Mouse (Mus musculus) ES-Bruce4 (cell line): ENCODE results near the gene Tra2b.
"Not testable (repeated sequence)": the region's sequence is repeated elsewhere in the genome, so short reads cannot be mapped to it uniquely, and the experiment has no call there.

ENCODE experiments used
- CTCF ChIP-seq: IDR thresholded peaks from one replicate; pipeline ENCODE4 v1.8.1; 2011; ENCODE audit warnings: low read depth, low read length
- EP300 ChIP-seq: IDR thresholded peaks from 2 replicates; pipeline ENCODE4 v1.6.1; 2011; ENCODE audit warnings: low read depth, low read length; ENCODE audit not compliant: insufficient read depth
- POLR2A ChIP-seq: IDR thresholded peaks from one replicate; pipeline ENCODE4 v1.8.1; 2011; ENCODE audit warnings: low read length; ENCODE audit not compliant: insufficient read depth

DNA sequence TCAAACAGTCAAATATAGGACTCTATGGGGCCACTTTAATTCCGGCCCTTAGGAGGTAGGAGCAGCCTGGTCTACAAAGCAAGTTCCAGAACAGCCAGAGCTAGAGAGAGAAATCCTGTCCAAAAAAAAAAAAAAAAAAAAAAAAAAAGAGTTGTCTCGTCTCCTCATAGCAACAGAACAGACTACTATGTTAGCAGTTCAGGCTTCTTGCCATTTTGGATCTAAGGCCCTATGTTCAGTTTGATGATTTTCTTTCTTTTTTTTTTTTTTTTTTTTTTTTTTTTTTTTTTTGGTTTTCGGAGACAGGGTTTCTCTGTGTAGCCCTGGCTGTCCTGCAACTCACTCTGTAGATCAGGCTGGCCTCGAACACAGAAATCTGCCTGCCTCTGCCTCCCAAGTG lies 27.4 kb downstream of the Tra2b start:
- TF ChIP-seq CTCF, POLR2A, EP300: not testable (repeated sequence)
